Mouse (Mus musculus): ENCODE measurements around the gene Erich6b.
A peak's percentile ranks its signal among the peaks of the same experiment; 100 is the strongest.

Gene Erich6b

GRCm38 (mm10) chr14:75642080-75642479, at the start of gene Erich6b:
Erich6b (plus strand) TSS chr14:75642259.
- no peak for DNase-seq

- no peak for DNase-seq
Measured at GRCm38 (mm10) chr14:75592978-75593377, 49.1 kb upstream of the Erich6b start, which contains the start of gene Spert. Spert (minus strand) TSS chr14:75593116.

- no peak for DNase-seq
Measured at GRCm38 (mm10) chr14:75609176-75609575, 32.9 kb upstream of the Erich6b start.

- no peak for DNase-seq
Measured at GRCm38 (mm10) chr14:75616375-75616774, 25.7 kb upstream of the Erich6b start.

- DNase-seq: no peak
Measured at GRCm38 (mm10) chr14:75622984-75623383, 19.1 kb upstream of the Erich6b start.

DNA sequence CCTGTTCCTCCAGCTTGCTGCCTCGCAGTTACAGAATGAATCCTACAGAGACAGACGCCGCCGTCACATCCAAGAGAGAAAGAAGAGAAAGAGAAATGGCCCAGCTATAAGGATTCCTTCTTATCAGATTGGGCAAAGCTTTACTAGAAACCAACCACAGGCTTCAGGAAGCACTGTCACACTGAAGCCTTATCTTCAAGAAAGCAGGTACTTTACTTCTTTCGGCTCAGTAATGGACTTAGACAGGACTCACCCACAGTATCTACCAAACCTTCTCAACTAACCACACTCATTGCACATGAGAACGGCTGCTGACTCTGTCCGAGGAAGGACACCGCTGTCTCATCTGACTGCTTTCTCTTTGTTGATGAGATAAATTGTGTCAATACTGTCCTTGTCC, 13.2 kb upstream of the Erich6b start:
- no peak for DNase-seq

- peak; percentile 19 for DNase-seq
Measured at GRCm38 (mm10) chr14:75635350-75635749, 6.7 kb upstream of the Erich6b start.

- DNase-seq: no peak
Measured at GRCm38 (mm10) chr14:75636107-75636506, 6.0 kb upstream of the Erich6b start.

- no peak for DNase-seq
Measured at GRCm38 (mm10) chr14:75637641-75638040, 4.4 kb upstream of the Erich6b start.

DNA sequence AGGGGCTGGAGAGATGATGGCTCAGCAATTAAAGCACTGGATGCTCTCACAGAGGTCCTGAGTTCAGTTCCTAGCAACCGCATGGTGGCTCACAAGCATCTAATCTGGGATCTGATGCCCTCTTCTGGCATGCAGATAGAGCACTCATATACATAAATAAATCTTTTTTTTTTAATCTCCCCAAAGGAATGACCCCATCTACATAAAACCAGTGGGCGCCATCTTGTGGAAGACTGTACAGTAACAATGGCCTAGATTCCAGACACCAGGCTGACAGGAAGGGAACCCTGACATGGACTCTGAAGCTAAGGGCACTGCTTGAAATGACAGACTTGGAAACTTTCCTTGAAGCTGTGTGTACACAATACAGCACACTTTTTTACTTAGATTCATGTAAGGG, 1.2 kb upstream of the Erich6b start:
- peak; percentile 59 for DNase-seq

DNA sequence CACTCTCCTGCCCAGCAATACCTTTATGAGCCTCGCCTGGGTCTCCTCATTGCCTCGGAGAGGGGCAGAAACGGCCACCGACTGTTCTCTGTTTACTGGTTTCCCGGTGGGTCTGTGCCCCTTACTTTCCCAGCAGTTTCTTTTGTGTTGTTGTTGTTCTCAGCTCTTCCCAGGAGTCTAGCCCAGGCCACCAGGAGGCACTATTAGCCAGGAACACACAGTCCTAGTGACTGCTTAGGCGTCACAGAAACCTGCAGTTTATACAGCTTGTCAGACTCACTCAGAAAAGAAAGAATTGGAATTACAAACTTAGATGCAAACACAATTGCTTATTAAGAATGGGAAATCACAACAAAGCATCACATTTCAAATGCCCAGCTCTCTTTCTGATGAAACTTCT, 690 bp upstream of the Erich6b start:
- no peak for DNase-seq

- no peak for DNase-seq
Measured at GRCm38 (mm10) chr14:75645461-75645860, 3.4 kb downstream of the Erich6b start.

- DNase-seq: no peak
Measured at GRCm38 (mm10) chr14:75646060-75646459, 4.0 kb downstream of the Erich6b start.

DNA sequence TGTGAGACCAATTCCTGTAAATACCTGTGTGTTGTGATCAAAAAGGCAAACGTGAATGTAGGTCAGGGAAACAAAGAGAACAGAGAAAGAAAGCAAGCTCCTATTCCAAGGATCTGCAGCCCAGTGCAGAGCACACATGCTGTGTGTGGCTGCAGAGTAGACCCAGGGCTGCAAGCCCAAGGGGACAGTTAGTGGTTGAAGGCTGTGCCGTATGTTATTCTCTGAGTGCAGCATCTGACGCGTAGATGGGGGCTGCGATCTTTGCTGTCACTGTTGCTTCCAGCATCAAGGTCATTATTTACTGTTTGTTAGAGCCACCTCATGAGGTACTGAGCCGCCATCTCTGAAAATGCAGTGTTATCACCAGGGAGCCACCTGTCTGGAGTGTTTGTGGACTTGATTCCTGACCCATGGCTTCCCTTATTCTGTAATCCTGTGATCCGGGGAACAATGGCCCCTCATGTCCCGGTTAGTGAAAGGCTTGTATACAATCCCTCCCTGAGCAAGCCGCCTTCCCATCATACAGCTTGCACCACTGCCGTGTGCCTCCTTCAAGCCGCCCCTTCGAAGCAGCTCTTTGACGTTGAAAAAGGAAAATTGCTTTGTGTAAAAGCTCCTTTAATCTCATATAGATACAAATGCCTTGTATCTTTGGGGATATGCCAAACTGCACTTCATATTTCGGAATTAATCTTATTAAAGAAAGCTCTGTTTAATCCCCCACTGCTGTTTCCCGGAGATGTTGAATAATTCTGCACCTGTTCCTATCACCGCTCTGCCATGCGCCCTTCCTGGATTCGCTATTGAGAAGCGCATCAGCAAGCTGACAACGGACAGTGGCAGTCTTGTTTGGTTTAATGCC, 5.1 kb downstream of the Erich6b start:
- DNase-seq: peak; percentile 64

GRCm38 (mm10) chr14:75660936-75661335, 18.9 kb downstream of the Erich6b start:
- DNase-seq: no peak

- DNase-seq: no peak
Measured at GRCm38 (mm10) chr14:75661548-75661947, 19.5 kb downstream of the Erich6b start.

GRCm38 (mm10) chr14:75665430-75666180, 23.5 kb downstream of the Erich6b start:
- no peak for DNase-seq

GRCm38 (mm10) chr14:75669085-75669645, 27.1 kb downstream of the Erich6b start:
- no peak for DNase-seq

DNA sequence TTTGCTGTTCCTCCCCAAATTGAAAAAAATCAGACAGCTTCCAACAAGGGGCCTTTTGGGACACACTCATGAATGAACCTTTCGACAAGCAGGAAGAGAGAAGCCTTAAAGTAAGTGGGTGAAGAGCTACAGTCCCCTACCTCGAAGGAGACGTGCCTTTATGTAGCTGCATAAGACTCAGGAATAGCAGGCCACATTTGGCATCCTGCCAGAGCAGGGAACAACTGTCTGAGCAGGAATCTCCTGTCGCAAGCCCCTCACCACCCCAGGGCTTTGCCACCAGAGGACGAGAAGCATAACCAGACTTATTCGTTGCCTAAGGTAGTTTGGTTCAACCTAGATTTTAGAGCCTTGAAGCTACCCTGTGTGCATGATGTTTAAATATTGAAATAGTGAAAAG, 34.3 kb downstream of the Erich6b start:
- DNase-seq: peak; percentile 33

GRCm38 (mm10) chr14:75690428-75690827, 48.4 kb downstream of the Erich6b start:
- DNase-seq: no peak

DNA sequence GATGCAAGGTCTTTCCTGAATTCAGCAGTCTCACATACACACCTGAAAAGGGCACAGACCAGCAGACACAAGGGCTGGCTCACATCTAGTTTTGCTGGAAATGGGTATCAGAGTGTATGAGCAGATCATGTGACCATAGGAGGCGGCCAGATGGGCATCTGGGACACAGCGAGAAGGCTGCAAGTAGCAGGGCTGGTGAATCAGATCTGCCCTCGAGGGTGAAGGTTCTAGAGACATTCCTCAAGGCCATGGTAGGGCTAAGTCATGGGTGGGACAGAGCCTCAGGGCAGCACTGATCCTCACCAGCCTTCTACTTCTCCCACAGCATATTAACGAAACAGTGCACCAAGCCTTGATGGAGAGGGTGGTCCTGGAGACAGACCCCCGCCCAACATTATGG, 54.0 kb downstream of the Erich6b start:
- DNase-seq: no peak

GRCm38 (mm10) chr14:75697928-75698327, 55.9 kb downstream of the Erich6b start:
- DNase-seq: no peak

GRCm38 (mm10) chr14:75706647-75707046, 64.6 kb downstream of the Erich6b start:
- no peak for DNase-seq

DNA sequence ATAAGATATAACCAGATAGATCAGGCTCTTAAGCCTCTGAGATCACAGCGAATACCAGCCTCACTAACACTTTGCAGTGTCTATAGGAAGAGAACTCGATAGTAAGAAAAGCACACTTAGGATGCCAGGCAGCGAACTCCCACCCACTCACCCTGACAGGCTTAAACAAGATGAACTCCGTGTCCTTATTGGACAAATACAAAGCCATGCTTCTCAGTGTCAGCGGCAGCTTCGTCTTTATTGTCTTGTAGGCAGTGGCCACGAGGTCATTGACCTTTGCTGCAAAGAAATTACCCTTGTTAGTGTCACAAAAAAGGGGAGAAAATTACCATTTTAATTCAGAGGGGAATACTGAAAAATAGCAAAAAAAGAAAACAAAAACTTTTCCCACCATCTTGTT, 65.7 kb downstream of the Erich6b start:
- DNase-seq: no peak
